Mouse (Mus musculus) intestine, postnatal 0 days (tissue): Measurements from ENCODE around the gene Iqcd. TPM values are rescaled to one million over a fixed set of nuclear protein-coding genes. Genes with fewer than 3 reads are reported as not detected.

Experiments used
- ATAC-seq: fragments of 200-750 bp; cut with Nextera tagmentation; 2 replicates; pipeline ENCODE4 v1.8.0; 2017; ENCODE audit warnings: mild to moderate bottlenecking, moderate TSS enrichment, moderate library complexity
- H3K27ac ChIP-seq: fragments of 300-500 bp; sonication (generic); 2 replicates; pipeline ENCODE4 v1.5.1; 2014; ENCODE audit warnings: mild to moderate bottlenecking, low read depth, low read length, moderate library complexity
- H3K27me3 ChIP-seq: fragments of 300-500 bp; sonication (generic); replicated peaks from 2 replicates; pipeline ENCODE4 v1.6.1; 2014; ENCODE audit warnings: low read length, mixed read lengths; ENCODE audit not compliant: control insufficient read depth, insufficient read depth
- H3K36me3 ChIP-seq: fragments of 300-500 bp; sonication (generic); 2 replicates; pipeline ENCODE4 v1.6.1; 2014; ENCODE audit warnings: mild to moderate bottlenecking, moderate library complexity; ENCODE audit not compliant: control insufficient read depth, insufficient read depth
- H3K4me1 ChIP-seq: fragments of 300-500 bp; sonication (generic); replicated peaks from 2 replicates; pipeline ENCODE4 v1.6.1; 2014; ENCODE audit warnings: antibody characterized with exemption, low read length, mixed read lengths; ENCODE audit not compliant: control insufficient read depth, insufficient read depth
- H3K4me2 ChIP-seq: fragments of 300-500 bp; sonication (generic); replicated peaks from 2 replicates; pipeline ENCODE4 v1.6.1; 2014; ENCODE audit warnings: low read depth, mild to moderate bottlenecking, moderate library complexity
- H3K4me3 ChIP-seq: fragments of 300-500 bp; sonication (generic); 2 replicates; pipeline ENCODE4 v1.5.1; 2014; ENCODE audit warnings: low read depth, low read length
- H3K9ac ChIP-seq: fragments of 300-500 bp; sonication (generic); 2 replicates; pipeline ENCODE4 v1.6.1; 2014; ENCODE audit warnings: mild to moderate bottlenecking, low read depth, low read length
- H3K9me3 ChIP-seq: fragments of 300-500 bp; sonication (generic); 2 replicates; pipeline ENCODE4 v1.6.1; 2016; ENCODE audit warnings: mixed run types; ENCODE audit not compliant: control insufficient read depth
- CTCF ChIP-seq: sonication (generic); IDR thresholded peaks from 2 replicates; pipeline ENCODE4 v1.5.1; 2016; ENCODE audit warnings: low read depth, mild to moderate bottlenecking, control low read depth, antibody characterized with exemption, moderate library complexity
- WGBS: fragments of 180-500 bp; shearing (Covaris S2); extraction: QIAGEN DNeasy Blood & Tissue Kit; methylation state at CpG from one replicate; pipeline ENCODE4 v1.1.7; 2014; 5-methylcytosine and 5-hydroxymethylcytosine counted together
- polyA plus RNA-seq: library from polyadenylated mRNA; unstranded; fragments of >200 nt; fragmentation: Nextera tagmentation; extraction: Ambion mirVana; gene quantifications from 2 replicates; pipeline ENCODE4 v1.2.1, GENCODE M21; 2015

Gene Iqcd
- 0.30 and 0.47 TPM in 2 replicates for polyA plus RNA-seq

GRCm38 (mm10) chr5:120588569-120589094 lies at the start of gene Iqcd, which contains the start of gene Tpcn1:
Gene Iqcd (plus strand): TSS chr5:120589016.
Gene Tpcn1 (minus strand): TSS chr5:120588673.
- Histone ChIP-seq H3K27me3 (no peaks in the 10 kb centered on the region), H3K9me3 (no peaks in the 10 kb centered on the region), H3K4me1 (peaks cover 9% of the 10 kb centered on the region), H3K27ac (peak within 1 kb of the TSS; percentile 88), H3K9ac (peak within 1 kb of the TSS; percentile 71), H3K4me2 (peak within 1 kb of the TSS; percentile 91), H3K36me3 (peaks cover 8% of the 10 kb centered on the region; the same call in 1 of the 2 replicates), H3K4me3 (peak within 1 kb of the TSS; percentile 84)
- peak; percentile 94 for ATAC-seq
- TF ChIP-seq CTCF: peak; percentile 42; the same call in 1 of the 2 replicates
- WGBS: under 1% methylated on average over 35 of the region's 35 CpGs

DNA sequence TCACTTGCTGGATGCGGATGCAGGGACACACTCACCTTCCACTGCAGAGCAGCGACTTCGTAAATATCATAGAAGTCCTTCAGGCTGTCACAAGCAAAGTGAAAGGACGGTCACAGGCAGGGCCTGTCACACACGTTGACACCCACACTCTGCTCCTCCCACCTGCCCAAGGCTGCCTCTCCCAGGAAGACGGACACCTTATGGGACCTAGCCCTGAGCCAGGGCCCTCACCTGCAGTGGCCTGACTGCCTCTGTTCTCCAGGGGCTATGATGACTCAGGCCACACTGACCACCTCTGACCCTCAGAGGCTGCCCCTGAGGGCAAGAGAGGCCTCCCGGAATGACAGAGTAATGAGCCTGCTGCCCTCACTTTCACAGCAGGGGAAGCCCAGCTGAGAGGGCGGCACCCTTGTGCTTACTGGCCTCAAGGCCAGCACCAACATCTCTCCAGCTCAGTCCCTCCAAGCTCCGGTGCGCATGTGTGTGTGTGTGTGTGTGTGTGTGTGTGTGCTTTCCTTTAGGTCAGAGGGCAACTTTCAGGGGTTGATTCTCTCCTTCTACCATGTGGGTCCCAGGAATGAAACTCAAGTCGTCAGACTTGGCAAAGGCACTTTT lies 40.5 kb upstream of the Iqcd start:
- Histone ChIP-seq H3K9me3 (no peaks in the 10 kb centered on the region), H3K27me3 (no peaks in the 10 kb centered on the region), H3K4me3 (no peak overlapping the region), H3K36me3 (peaks cover 66% of the 10 kb centered on the region), H3K4me2 (no peak overlapping the region), H3K27ac (peak overlapping the region; percentile 41; the same call in 1 of the 2 replicates), H3K9ac (no peak overlapping the region), H3K4me1 (no peaks in the 10 kb centered on the region)
- peak; percentile 66 for ATAC-seq
- 60% methylated on average over 11 of the region's 11 CpGs for WGBS
- TF ChIP-seq CTCF: no peak

GRCm38 (mm10) chr5:120550137-120550536 lies 38.7 kb upstream of the Iqcd start:
- Histone ChIP-seq H3K27ac (peak overlapping the region; percentile 83), H3K27me3 (no peaks in the 10 kb centered on the region), H3K36me3 (peaks cover 72% of the 10 kb centered on the region), H3K9ac (peak overlapping the region; percentile 34; the same call in 1 of the 2 replicates), H3K4me1 (no peaks in the 10 kb centered on the region), H3K9me3 (no peaks in the 10 kb centered on the region), H3K4me2 (peak overlapping the region; percentile 48), H3K4me3 (no peak overlapping the region)
- peak; percentile 82 for ATAC-seq
- 48% methylated on average over 5 of the region's 5 CpGs for WGBS
- no peak for TF ChIP-seq CTCF

GRCm38 (mm10) chr5:120550673-120551072 lies 38.1 kb upstream of the Iqcd start:
- WGBS: 96% methylated on average over 5 of the region's 5 CpGs
- ATAC-seq: no peak
- Histone ChIP-seq H3K36me3 (peaks cover 76% of the 10 kb centered on the region), H3K27me3 (no peaks in the 10 kb centered on the region), H3K4me2 (no peak overlapping the region), H3K9me3 (no peaks in the 10 kb centered on the region), H3K4me1 (no peaks in the 10 kb centered on the region), H3K9ac (no peak overlapping the region), H3K4me3 (no peak overlapping the region), H3K27ac (peak overlapping the region; percentile 28)
- no peak for TF ChIP-seq CTCF

GRCm38 (mm10) chr5:120555871-120556270 lies 32.9 kb upstream of the Iqcd start:
- H3K9ac ChIP-seq: no peak overlapping the region
- no peak for ATAC-seq
- H3K27me3 ChIP-seq: no peaks in the 10 kb centered on the region
- H3K4me3 ChIP-seq: no peak overlapping the region
- H3K9me3 ChIP-seq: no peaks in the 10 kb centered on the region
- no peak overlapping the region for H3K4me2 ChIP-seq
- WGBS: 91% methylated on average over 24 of the region's 24 CpGs
- peaks cover 71% of the 10 kb centered on the region for H3K36me3 ChIP-seq
- H3K27ac ChIP-seq: no peak overlapping the region
- TF ChIP-seq CTCF: no peak
- H3K4me1 ChIP-seq: peaks cover 10% of the 10 kb centered on the region; the same call in 1 of the 2 replicates

DNA sequence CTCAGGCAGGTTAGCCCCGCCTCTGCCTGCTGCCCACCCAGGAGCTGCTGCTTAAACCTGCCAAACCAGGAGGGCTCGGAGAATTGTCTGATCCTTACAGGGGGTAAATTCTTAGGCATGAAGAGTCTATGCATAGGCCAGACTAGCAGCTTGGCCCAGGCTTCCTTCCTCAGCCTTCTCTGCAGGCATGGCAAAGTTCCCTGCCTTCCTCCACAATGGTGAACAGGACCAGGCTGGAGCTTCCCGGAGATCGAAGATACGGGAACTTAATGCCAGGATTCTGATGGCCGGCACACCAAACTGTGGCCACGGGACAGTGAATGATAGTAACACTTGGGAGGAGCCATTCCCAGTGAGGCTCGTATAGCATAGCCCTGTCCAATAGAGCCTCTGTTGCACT lies 30.8 kb upstream of the Iqcd start:
- no peaks in the 10 kb centered on the region for H3K27me3 ChIP-seq

More for the DNA sequence above, 30.8 kb upstream of the Iqcd start:
- H3K36me3 ChIP-seq: peaks cover 49% of the 10 kb centered on the region
- WGBS: 85% methylated on average over 8 of the region's 8 CpGs
- peaks cover 10% of the 10 kb centered on the region; the same call in 1 of the 2 replicates for H3K4me1 ChIP-seq
- H3K27ac ChIP-seq: no peak overlapping the region
- TF ChIP-seq CTCF: no peak
- no peak overlapping the region for H3K4me3 ChIP-seq
- no peaks in the 10 kb centered on the region for H3K9me3 ChIP-seq
- no peak overlapping the region for H3K9ac ChIP-seq
- H3K4me2 ChIP-seq: no peak overlapping the region
- no peak for ATAC-seq
